Mouse (Mus musculus) E14TG2a.4 (cell line): ENCODE measurements at regions not wholly inside any gene's neighbourhood (a gene's known extent, or its start where the extent isn't known, plus 50 kb on each side); places are given as distances from the start of the nearest gene placed in this dataset.

Experiments used
- CTCF ChIP-seq: conservative IDR thresholded peaks from 2 replicates; pipeline ENCODE4 v1.5.1; 2014; ENCODE audit warnings: low read length
- POU5F1 ChIP-seq: IDR thresholded peaks from 2 replicates; pipeline ENCODE4 v1.6.1; 2014; ENCODE audit warnings: low read length, borderline replicate concordance

DNA sequence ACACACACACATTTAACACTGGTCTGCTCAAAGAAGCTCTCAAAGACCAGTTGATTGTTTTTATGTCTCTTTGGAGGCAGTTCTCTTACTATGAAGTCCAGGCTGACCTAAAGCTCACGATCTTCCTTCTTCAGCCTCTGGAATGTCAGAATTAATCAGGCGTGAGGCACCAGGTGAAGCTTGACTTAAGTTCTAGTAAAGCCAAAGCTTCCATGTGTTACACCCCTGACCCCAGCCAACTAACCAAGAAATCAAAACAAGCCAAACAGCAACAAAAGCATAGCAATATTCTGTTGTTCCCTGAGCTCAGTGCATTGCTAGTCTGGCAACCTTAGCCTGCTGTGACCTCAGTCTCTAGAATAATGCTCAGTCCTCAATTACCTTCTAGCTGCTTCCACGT lies 120.0 kb upstream of the Ptbp2 start:
- TF ChIP-seq CTCF (no peak), POU5F1 (no peak)
